Mouse (Mus musculus): ENCODE measurements around the gene Rplp0.

DNA sequence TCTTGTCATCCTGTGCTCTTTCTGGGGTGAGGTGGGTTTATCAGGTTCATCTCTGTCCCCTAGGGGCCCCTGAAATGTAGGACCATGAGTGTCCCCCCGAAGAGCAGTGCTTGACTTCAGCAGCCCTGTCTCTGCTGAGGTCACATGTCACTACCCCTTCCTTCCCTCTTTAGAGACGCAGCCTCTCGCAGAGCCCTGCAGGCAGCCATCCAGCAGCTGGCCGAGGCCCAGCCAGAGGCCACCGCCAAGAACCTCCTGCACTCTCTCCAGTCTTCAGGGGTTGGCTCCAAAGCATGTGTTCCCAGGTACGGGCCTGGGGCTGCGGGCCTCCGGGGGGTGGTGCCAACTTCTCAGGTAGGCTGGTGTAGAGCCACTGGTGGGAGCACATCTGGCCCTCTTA, 15.7 kb downstream of the Rplp0 start:
- TF ChIP-seq POLR2A (IDR thresholded peaks at IDR 0.05; ENCODE audit: borderline replicate concordance, insufficient read depth, low read length) (no peak), CTCF (IDR thresholded peaks at IDR 0.05; ENCODE audit: borderline replicate concordance, insufficient read depth, low read depth, low read length) (no peak)
